Mouse (Mus musculus) lung, postnatal 36 days (tissue): ENCODE data around the gene Fbxw8.

Experiments
- DNase-seq: peaks from one replicate; pipeline ENCODE4 v3.0.0; 2022; ENCODE audit warnings: mixed read lengths

The Fbxw8 gene

GRCm38 (mm10) chr5:118154839-118155564 lies at the start of gene Fbxw8:
Gene Fbxw8 (minus strand): TSS chr5:118155464.
- peak; percentile 91 for DNase-seq

- DNase-seq: no peak
Measured at GRCm38 (mm10) chr5:118204675-118205440, 49.6 kb upstream of the Fbxw8 start.

- DNase-seq: no peak
Measured at GRCm38 (mm10) chr5:118199670-118200069, 44.4 kb upstream of the Fbxw8 start.

GRCm38 (mm10) chr5:118197421-118197820 lies 42.2 kb upstream of the Fbxw8 start:
- no peak for DNase-seq

GRCm38 (mm10) chr5:118192221-118192620 lies 37.0 kb upstream of the Fbxw8 start:
- no peak for DNase-seq

- DNase-seq: no peak
Measured at GRCm38 (mm10) chr5:118190491-118190890, 35.2 kb upstream of the Fbxw8 start.

- no peak for DNase-seq
Measured at GRCm38 (mm10) chr5:118188356-118188755, 33.1 kb upstream of the Fbxw8 start.

GRCm38 (mm10) chr5:118186903-118187633 lies 31.8 kb upstream of the Fbxw8 start:
- no peak for DNase-seq

- DNase-seq: no peak
Measured at GRCm38 (mm10) chr5:118177640-118178039, 22.4 kb upstream of the Fbxw8 start.

GRCm38 (mm10) chr5:118175137-118175536 lies 19.9 kb upstream of the Fbxw8 start:
- no peak for DNase-seq

GRCm38 (mm10) chr5:118174310-118175009 lies 19.2 kb upstream of the Fbxw8 start:
- DNase-seq: no peak

GRCm38 (mm10) chr5:118172078-118172723 lies 16.9 kb upstream of the Fbxw8 start:
- no peak for DNase-seq

- no peak for DNase-seq
Measured at GRCm38 (mm10) chr5:118171665-118172064, 16.4 kb upstream of the Fbxw8 start.

- peak; percentile 39 for DNase-seq
Measured at GRCm38 (mm10) chr5:118170888-118171529, 15.7 kb upstream of the Fbxw8 start.

- DNase-seq: no peak
Measured at GRCm38 (mm10) chr5:118169222-118170221, 14.3 kb upstream of the Fbxw8 start.

- DNase-seq: no peak
Measured at GRCm38 (mm10) chr5:118167561-118167995, 12.3 kb upstream of the Fbxw8 start.

- DNase-seq: no peak
Measured at GRCm38 (mm10) chr5:118165462-118165861, 10.2 kb upstream of the Fbxw8 start.

GRCm38 (mm10) chr5:118164581-118164980 lies 9.3 kb upstream of the Fbxw8 start, which contains the start of gene Hrk:
Gene Hrk (plus strand): TSS chr5:118164648.
- DNase-seq: no peak

- DNase-seq: peak; percentile 40
Measured at GRCm38 (mm10) chr5:118160691-118161090, 5.4 kb upstream of the Fbxw8 start.

GRCm38 (mm10) chr5:118156976-118157375 lies 1.7 kb upstream of the Fbxw8 start:
- peak; percentile 48 for DNase-seq
